Mouse (Mus musculus): ENCODE measurements around the gene Togaram2. TPM values are rescaled to one million over a fixed set of nuclear protein-coding genes. Genes with fewer than 3 reads are reported as not detected.
"Not testable (repeated sequence)": the region's sequence is repeated elsewhere in the genome, so short reads cannot be mapped to it uniquely, and the experiment has no call there.

Gene Togaram2
- total RNA-seq (2015) (not detected in 2 replicates), total RNA-seq (2017) (0.03 TPM in 1 of 2 replicates, not detected in the other)

GRCm38 (mm10) chr17:71673092-71673491 lies at the start of gene Togaram2:
Gene Togaram2 (plus strand): TSS chr17:71673261.
- ATAC-seq (replicated peaks; ENCODE audit: poor library complexity) = no peak

GRCm38 (mm10) chr17:71631806-71632205 lies 41.3 kb upstream of the Togaram2 start:
- ATAC-seq (replicated peaks; ENCODE audit: poor library complexity) = no peak

GRCm38 (mm10) chr17:71633350-71633749 lies 39.7 kb upstream of the Togaram2 start:
- no peak for ATAC-seq (replicated peaks; ENCODE audit: poor library complexity)

- no peak for ATAC-seq (replicated peaks; ENCODE audit: poor library complexity)
Observed at GRCm38 (mm10) chr17:71636786-71637185, 36.3 kb upstream of the Togaram2 start.

GRCm38 (mm10) chr17:71637750-71638265 lies 35.3 kb upstream of the Togaram2 start:
- ATAC-seq (replicated peaks; ENCODE audit: poor library complexity) = no peak

- not testable (repeated sequence) for ATAC-seq (replicated peaks; ENCODE audit: poor library complexity)
Observed at GRCm38 (mm10) chr17:71639056-71639455, 34.0 kb upstream of the Togaram2 start.

- ATAC-seq (replicated peaks; ENCODE audit: poor library complexity) = no peak
Observed at GRCm38 (mm10) chr17:71640421-71641085, 32.5 kb upstream of the Togaram2 start.

- ATAC-seq (replicated peaks; ENCODE audit: poor library complexity) = peak; percentile 59
Observed at GRCm38 (mm10) chr17:71642190-71642589, 30.9 kb upstream of the Togaram2 start.

- peak; percentile 47 for ATAC-seq (replicated peaks; ENCODE audit: poor library complexity)
Observed at GRCm38 (mm10) chr17:71650011-71650410, 23.1 kb upstream of the Togaram2 start.

GRCm38 (mm10) chr17:71652495-71652894 lies 20.6 kb upstream of the Togaram2 start:
- no peak for ATAC-seq (replicated peaks; ENCODE audit: poor library complexity)

GRCm38 (mm10) chr17:71652934-71653333 lies 20.1 kb upstream of the Togaram2 start:
- ATAC-seq (replicated peaks; ENCODE audit: poor library complexity) = no peak

GRCm38 (mm10) chr17:71657521-71657920 lies 15.5 kb upstream of the Togaram2 start:
- no peak for ATAC-seq (replicated peaks; ENCODE audit: poor library complexity)

- no peak for ATAC-seq (replicated peaks; ENCODE audit: poor library complexity)
Observed at GRCm38 (mm10) chr17:71658666-71659065, 14.4 kb upstream of the Togaram2 start.

- ATAC-seq (replicated peaks; ENCODE audit: poor library complexity) = no peak
Observed at GRCm38 (mm10) chr17:71660390-71660789, 12.7 kb upstream of the Togaram2 start.

- peak; percentile 90 for ATAC-seq (replicated peaks; ENCODE audit: poor library complexity)
Observed at GRCm38 (mm10) chr17:71662751-71663250, 10.3 kb upstream of the Togaram2 start.

- no peak for ATAC-seq (replicated peaks; ENCODE audit: poor library complexity)
Observed at GRCm38 (mm10) chr17:71663491-71663890, 9.6 kb upstream of the Togaram2 start.

- no peak for ATAC-seq (replicated peaks; ENCODE audit: poor library complexity)
Observed at GRCm38 (mm10) chr17:71664172-71664571, 8.9 kb upstream of the Togaram2 start.

GRCm38 (mm10) chr17:71665201-71665600 lies 7.9 kb upstream of the Togaram2 start:
- ATAC-seq (replicated peaks; ENCODE audit: poor library complexity) = no peak

GRCm38 (mm10) chr17:71669511-71669910 lies 3.5 kb upstream of the Togaram2 start:
- ATAC-seq (replicated peaks; ENCODE audit: poor library complexity) = peak; percentile 61

GRCm38 (mm10) chr17:71671840-71672546 lies 1.1 kb upstream of the Togaram2 start:
- ATAC-seq (replicated peaks; ENCODE audit: poor library complexity) = peak; percentile 76

- ATAC-seq (replicated peaks; ENCODE audit: poor library complexity) = no peak
Observed at GRCm38 (mm10) chr17:71673936-71674335, 875 bp downstream of the Togaram2 start.

- no peak for ATAC-seq (replicated peaks; ENCODE audit: poor library complexity)
Observed at GRCm38 (mm10) chr17:71674886-71675285, 1.8 kb downstream of the Togaram2 start.
